Mouse (Mus musculus) stomach, postnatal 0 days (tissue): ENCODE data around the gene Cand1.

Experiments
- CTCF ChIP-seq: IDR thresholded peaks from 2 replicates; pipeline ENCODE4 v1.5.1; 2016; ENCODE audit warnings: antibody characterized with exemption, low read depth, mild to moderate bottlenecking, moderate library complexity
- EP300 ChIP-seq: optimal IDR thresholded peaks from 2 replicates; pipeline ENCODE3; 2016; ENCODE audit warnings: antibody characterized with exemption

DNA sequence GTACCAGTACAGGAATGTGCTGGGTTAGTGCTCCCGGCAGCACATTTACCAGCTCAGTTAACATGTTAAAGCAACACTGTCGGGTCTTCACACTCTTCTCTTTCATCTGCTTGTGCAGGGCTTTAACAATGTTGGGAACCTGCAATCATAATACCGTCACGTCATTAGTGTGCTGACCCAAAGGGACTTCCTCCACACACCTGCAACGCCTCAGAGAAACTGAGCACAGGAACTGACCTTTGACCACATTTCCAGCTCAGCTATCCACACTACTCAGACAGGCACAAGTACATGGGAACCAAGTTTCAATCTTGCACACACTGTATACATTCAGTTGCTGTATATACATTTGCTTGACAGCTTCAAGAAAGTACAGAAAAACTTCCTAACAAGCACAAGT is 27.4 kb downstream of the Cand1 start:
- TF ChIP-seq CTCF = no peak
- TF ChIP-seq EP300 = no peak
